Mouse (Mus musculus) embryonic fibroblast, embryonic 13.5 days (primary cell): Measurements from ENCODE around the gene Tfpi2.

Source experiments
- CTCF ChIP-seq: IDR thresholded peaks from 2 replicates; pipeline ENCODE4 v1.5.1; 2011; ENCODE audit warnings: mild to moderate bottlenecking, control low read depth, low read length, moderate library complexity, borderline replicate concordance; ENCODE audit not compliant: insufficient read depth
- POLR2A ChIP-seq: IDR thresholded peaks from 2 replicates; pipeline ENCODE4 v1.6.1; 2011; ENCODE audit warnings: low read depth, mild to moderate bottlenecking, control low read depth, low read length, moderate library complexity

DNA sequence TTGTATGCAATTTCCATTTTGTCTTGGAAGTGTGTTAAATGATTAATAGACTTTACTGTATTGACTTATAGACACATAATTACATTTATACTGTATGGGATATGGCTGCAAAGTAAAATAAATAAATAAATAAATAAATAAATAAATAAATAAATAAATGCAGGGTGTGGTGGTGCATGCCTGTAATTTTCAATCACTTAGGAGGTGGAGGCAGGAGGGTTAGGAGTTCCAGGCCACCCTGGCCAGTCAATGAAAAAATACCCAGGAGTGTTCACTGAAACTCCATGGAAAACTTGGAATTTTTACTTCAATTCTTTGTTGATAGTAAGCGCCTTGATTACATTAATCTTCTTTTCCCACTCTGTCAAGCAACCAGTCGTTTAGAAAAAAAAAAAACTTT, 16.1 kb upstream of the Tfpi2 start:
- TF ChIP-seq CTCF: no peak
- TF ChIP-seq POLR2A: no peak
